Mouse (Mus musculus) cortical plate, adult 2 months (tissue): ENCODE measurements around the gene Adamtsl2.

ENCODE experiments used
- CTCF ChIP-seq: fragments of 200-500 bp; IDR thresholded peaks from 2 replicates; pipeline ENCODE4 v1.5.1; 2011; ENCODE audit warnings: mild to moderate bottlenecking, control low read depth, low read length; ENCODE audit not compliant: insufficient read depth; ENCODE audit errors: extremely low read depth
- POLR2A ChIP-seq: fragments of 200-500 bp; IDR thresholded peaks from 2 replicates; pipeline ENCODE4 v1.6.1; 2011; ENCODE audit warnings: mild to moderate bottlenecking, low read length, control low read depth; ENCODE audit not compliant: insufficient read depth; ENCODE audit errors: extremely low read depth

DNA sequence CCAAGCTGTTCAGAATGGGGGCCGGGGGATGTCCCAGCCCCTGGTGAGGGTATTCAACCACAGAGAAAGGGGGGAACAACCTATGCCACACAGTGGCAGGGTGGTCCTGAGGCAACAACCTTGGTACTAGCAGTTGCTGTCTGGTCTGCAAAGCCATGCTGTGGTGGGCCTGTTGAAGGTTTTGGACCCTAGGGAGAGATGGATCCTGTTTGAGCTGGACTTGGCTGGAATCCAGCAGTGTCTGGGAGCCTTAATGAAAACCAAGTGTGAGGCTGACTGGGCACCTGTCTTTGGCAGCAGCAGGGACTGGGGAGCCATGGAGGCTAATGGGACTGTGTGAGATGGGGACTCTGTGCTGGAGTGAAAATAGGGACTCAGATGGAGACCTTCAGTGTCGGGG lies 470 bp downstream of the Adamtsl2 start:
- TF ChIP-seq CTCF (no peak), POLR2A (no peak)
